Mouse (Mus musculus): ENCODE data around the gene Ndufs2. TPM values are rescaled to one million over a fixed set of nuclear protein-coding genes. Genes with fewer than 3 reads are reported as not detected.
A peak's percentile ranks its signal among the peaks of the same experiment; 100 is the strongest.

Gene Ndufs2
- polyA plus RNA-seq, 1 experiment from 2014 or later: 234 TPM

GRCm38 (mm10) chr1:171220871-171221270, 30.3 kb downstream of the Ndufs2 start:
- 4% methylated on average over 10 of the region's 10 CpGs for WGBS
- peak; percentile 32; the same call in 1 of the 2 replicates for ATAC-seq (ENCODE audit: low read depth)
- H3K27me3 ChIP-seq (ENCODE audit: control insufficient read depth, insufficient read depth, low read length): no peaks in the 10 kb centered on the region
- H3K9me3 ChIP-seq (ENCODE audit: control insufficient read depth, low read length): no peaks in the 10 kb centered on the region
- peak overlapping the region; percentile 66 for H3K4me3 ChIP-seq (ENCODE audit: low read depth, low read length)
- peaks cover 9% of the 10 kb centered on the region; the same call in 1 of the 2 replicates for H3K36me3 ChIP-seq (ENCODE audit: control insufficient read depth, insufficient read depth, low read length)
- no peak overlapping the region for H3K9ac ChIP-seq (replicated peaks; ENCODE audit: low read depth, low read length)
- H3K4me2 ChIP-seq (ENCODE audit: low read depth, low read length): peak overlapping the region; percentile 89
- H3K27ac ChIP-seq (ENCODE audit: low read depth, low read length): no peak overlapping the region
- peaks cover 11% of the 10 kb centered on the region for H3K4me1 ChIP-seq (ENCODE audit: control insufficient read depth, insufficient read depth, low read length)

- no peaks in the 10 kb centered on the region for H3K9me3 ChIP-seq (ENCODE audit: control insufficient read depth, low read length)
- peaks cover 9% of the 10 kb centered on the region; the same call in 1 of the 2 replicates for H3K36me3 ChIP-seq (ENCODE audit: control insufficient read depth, insufficient read depth, low read length)
- no peak overlapping the region for H3K4me3 ChIP-seq (ENCODE audit: low read depth, low read length)
- no peak overlapping the region for H3K27ac ChIP-seq (ENCODE audit: low read depth, low read length)
- H3K4me2 ChIP-seq (ENCODE audit: low read depth, low read length): no peak overlapping the region
- no peak overlapping the region for H3K9ac ChIP-seq (replicated peaks; ENCODE audit: low read depth, low read length)
- H3K27me3 ChIP-seq (ENCODE audit: control insufficient read depth, insufficient read depth, low read length): no peaks in the 10 kb centered on the region
- WGBS: 92% methylated on average over 18 of the region's 18 CpGs
- no peak for ATAC-seq (ENCODE audit: low read depth)
- peaks cover 7% of the 10 kb centered on the region for H3K4me1 ChIP-seq (ENCODE audit: control insufficient read depth, insufficient read depth, low read length)
Measured at GRCm38 (mm10) chr1:171216241-171216955, 34.8 kb downstream of the Ndufs2 start.

GRCm38 (mm10) chr1:171213801-171214496, 37.2 kb downstream of the Ndufs2 start, which contains the start of gene Nr1i3:
Nr1i3 (plus strand) TSS chr1:171213970.
- 78% methylated on average over 10 of the region's 10 CpGs for WGBS
- Histone ChIP-seq H3K27ac (ENCODE audit: low read depth, low read length) (no peak within 1 kb of the TSS), H3K36me3 (ENCODE audit: control insufficient read depth, insufficient read depth, low read length) (0 out of 2 replicates have a peak, but pooled peaks cover 3% of the 10 kb centered on the region), H3K4me3 (ENCODE audit: low read depth, low read length) (no peak within 1 kb of the TSS), H3K9ac (replicated peaks; ENCODE audit: low read depth, low read length) (no peak within 1 kb of the TSS), H3K4me1 (ENCODE audit: control insufficient read depth, insufficient read depth, low read length) (no peaks in the 10 kb centered on the region), H3K9me3 (ENCODE audit: control insufficient read depth, low read length) (no peaks in the 10 kb centered on the region), H3K27me3 (ENCODE audit: control insufficient read depth, insufficient read depth, low read length) (no peaks in the 10 kb centered on the region), H3K4me2 (ENCODE audit: low read depth, low read length) (no peak within 1 kb of the TSS)
- no peak for ATAC-seq (ENCODE audit: low read depth)

- H3K9me3 ChIP-seq (ENCODE audit: control insufficient read depth, low read length): no peaks in the 10 kb centered on the region
- no peak for ATAC-seq (ENCODE audit: low read depth)
- H3K4me1 ChIP-seq (ENCODE audit: control insufficient read depth, insufficient read depth, low read length): no peaks in the 10 kb centered on the region
- 67% methylated on average over 3 of the region's 3 CpGs for WGBS
- H3K4me2 ChIP-seq (ENCODE audit: low read depth, low read length): no peak overlapping the region
- no peak overlapping the region for H3K4me3 ChIP-seq (ENCODE audit: low read depth, low read length)
- H3K36me3 ChIP-seq (ENCODE audit: control insufficient read depth, insufficient read depth, low read length): no peaks in the 10 kb centered on the region
- H3K9ac ChIP-seq (replicated peaks; ENCODE audit: low read depth, low read length): no peak overlapping the region
- H3K27me3 ChIP-seq (ENCODE audit: control insufficient read depth, insufficient read depth, low read length): no peaks in the 10 kb centered on the region
- no peak overlapping the region for H3K27ac ChIP-seq (ENCODE audit: low read depth, low read length)
Measured at GRCm38 (mm10) chr1:171212854-171213253, 38.3 kb downstream of the Ndufs2 start.

GRCm38 (mm10) chr1:171209409-171209808, 41.8 kb downstream of the Ndufs2 start:
- Histone ChIP-seq H3K9ac (replicated peaks; ENCODE audit: low read depth, low read length) (no peak overlapping the region), H3K4me3 (ENCODE audit: low read depth, low read length) (no peak overlapping the region), H3K9me3 (ENCODE audit: control insufficient read depth, low read length) (no peaks in the 10 kb centered on the region), H3K4me1 (ENCODE audit: control insufficient read depth, insufficient read depth, low read length) (no peaks in the 10 kb centered on the region), H3K4me2 (ENCODE audit: low read depth, low read length) (no peak overlapping the region), H3K36me3 (ENCODE audit: control insufficient read depth, insufficient read depth, low read length) (no peaks in the 10 kb centered on the region), H3K27me3 (ENCODE audit: control insufficient read depth, insufficient read depth, low read length) (no peaks in the 10 kb centered on the region), H3K27ac (ENCODE audit: low read depth, low read length) (no peak overlapping the region)
- WGBS: 29% methylated on average over 4 of the region's 4 CpGs
- ATAC-seq (ENCODE audit: low read depth): no peak

GRCm38 (mm10) chr1:171205704-171206493, 45.3 kb downstream of the Ndufs2 start:
- no peak overlapping the region for H3K4me2 ChIP-seq (ENCODE audit: low read depth, low read length)
- WGBS: 65% methylated on average over 6 of the region's 6 CpGs
- no peak for ATAC-seq (ENCODE audit: low read depth)

GRCm38 (mm10) chr1:171204249-171204644, 46.9 kb downstream of the Ndufs2 start:
- Histone ChIP-seq H3K27me3 (ENCODE audit: control insufficient read depth, insufficient read depth, low read length) (no peaks in the 10 kb centered on the region), H3K4me2 (ENCODE audit: low read depth, low read length) (no peak overlapping the region), H3K4me1 (ENCODE audit: control insufficient read depth, insufficient read depth, low read length) (no peaks in the 10 kb centered on the region), H3K4me3 (ENCODE audit: low read depth, low read length) (no peak overlapping the region), H3K36me3 (ENCODE audit: control insufficient read depth, insufficient read depth, low read length) (no peaks in the 10 kb centered on the region), H3K27ac (ENCODE audit: low read depth, low read length) (no peak overlapping the region), H3K9me3 (ENCODE audit: control insufficient read depth, low read length) (no peaks in the 10 kb centered on the region), H3K9ac (replicated peaks; ENCODE audit: low read depth, low read length) (no peak overlapping the region)
- 70% methylated on average over 7 of the region's 7 CpGs for WGBS
- no peak for ATAC-seq (ENCODE audit: low read depth)

More at GRCm38 (mm10) chr1:171205704-171206493, 45.3 kb downstream of the Ndufs2 start:
- H3K4me1 ChIP-seq (ENCODE audit: control insufficient read depth, insufficient read depth, low read length): no peaks in the 10 kb centered on the region
- H3K27ac ChIP-seq (ENCODE audit: low read depth, low read length): no peak overlapping the region
- no peaks in the 10 kb centered on the region for H3K36me3 ChIP-seq (ENCODE audit: control insufficient read depth, insufficient read depth, low read length)
- no peaks in the 10 kb centered on the region for H3K9me3 ChIP-seq (ENCODE audit: control insufficient read depth, low read length)
- no peak overlapping the region for H3K4me3 ChIP-seq (ENCODE audit: low read depth, low read length)
- H3K27me3 ChIP-seq (ENCODE audit: control insufficient read depth, insufficient read depth, low read length): no peaks in the 10 kb centered on the region
- no peak overlapping the region for H3K9ac ChIP-seq (replicated peaks; ENCODE audit: low read depth, low read length)

- Histone ChIP-seq H3K9ac (replicated peaks; ENCODE audit: low read depth, low read length) (no peak overlapping the region), H3K27ac (ENCODE audit: low read depth, low read length) (no peak overlapping the region), H3K4me3 (ENCODE audit: low read depth, low read length) (no peak overlapping the region), H3K4me2 (ENCODE audit: low read depth, low read length) (no peak overlapping the region), H3K36me3 (ENCODE audit: control insufficient read depth, insufficient read depth, low read length) (no peaks in the 10 kb centered on the region), H3K9me3 (ENCODE audit: control insufficient read depth, low read length) (no peaks in the 10 kb centered on the region), H3K4me1 (ENCODE audit: control insufficient read depth, insufficient read depth, low read length) (no peaks in the 10 kb centered on the region), H3K27me3 (ENCODE audit: control insufficient read depth, insufficient read depth, low read length) (no peaks in the 10 kb centered on the region)
- ATAC-seq (ENCODE audit: low read depth): no peak
- WGBS: 58% methylated on average over 11 of the region's 11 CpGs
Measured at GRCm38 (mm10) chr1:171203471-171204248, 47.5 kb downstream of the Ndufs2 start.

Data from neural tube, embryonic 14.5 days (tissue).